Mouse (Mus musculus) C2C12 (cell line): ENCODE results near the gene Dync1li2.

ENCODE experiments used
- CEBPB ChIP-seq: IDR thresholded peaks from one replicate; pipeline ENCODE4 v1.6.1; 2011; ENCODE audit warnings: low read depth, mild to moderate bottlenecking, control low read depth, moderate library complexity
- CTCF ChIP-seq: IDR thresholded peaks from one replicate; pipeline ENCODE4 v1.5.1; 2011; ENCODE audit not compliant: control insufficient read depth, insufficient read depth, insufficient read length
- FOSL1 ChIP-seq: IDR thresholded peaks from one replicate; pipeline ENCODE4 v1.8.0; 2011; ENCODE audit warnings: mild to moderate bottlenecking, low read length; ENCODE audit not compliant: poor library complexity, insufficient read depth, severe bottlenecking
- MAX ChIP-seq: IDR thresholded peaks from one replicate; pipeline ENCODE4 v1.6.1; 2011; ENCODE audit warnings: mild to moderate bottlenecking, control low read depth
- USF1 ChIP-seq: IDR thresholded peaks from one replicate; pipeline ENCODE4 v1.6.1; 2011; ENCODE audit warnings: low read depth, mild to moderate bottlenecking, control low read depth, moderate library complexity

DNA sequence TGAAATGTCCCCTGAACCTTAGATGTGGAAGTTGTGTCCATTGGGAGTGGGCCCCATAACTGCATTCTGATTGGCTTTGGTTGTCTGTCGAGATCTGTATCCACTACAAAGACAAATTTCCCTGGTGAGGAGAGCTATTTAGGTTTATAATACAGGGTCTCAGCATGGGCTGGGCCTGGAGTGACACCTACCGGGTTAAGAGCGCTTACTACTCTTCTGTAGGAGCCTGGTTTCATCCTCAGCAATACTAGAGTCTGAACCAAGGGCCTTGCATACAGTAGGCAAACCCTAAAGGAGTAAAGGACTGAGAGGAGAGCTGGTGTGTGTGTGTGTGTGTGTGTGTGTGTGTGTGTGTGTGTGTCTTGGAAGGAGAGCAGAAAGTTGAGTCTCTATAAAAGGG lies 28.6 kb downstream of the Dync1li2 start:
- TF ChIP-seq MAX (no peak), USF1 (no peak), CTCF (no peak), CEBPB (no peak), FOSL1 (no peak)
